In the genomic region with DNA sequence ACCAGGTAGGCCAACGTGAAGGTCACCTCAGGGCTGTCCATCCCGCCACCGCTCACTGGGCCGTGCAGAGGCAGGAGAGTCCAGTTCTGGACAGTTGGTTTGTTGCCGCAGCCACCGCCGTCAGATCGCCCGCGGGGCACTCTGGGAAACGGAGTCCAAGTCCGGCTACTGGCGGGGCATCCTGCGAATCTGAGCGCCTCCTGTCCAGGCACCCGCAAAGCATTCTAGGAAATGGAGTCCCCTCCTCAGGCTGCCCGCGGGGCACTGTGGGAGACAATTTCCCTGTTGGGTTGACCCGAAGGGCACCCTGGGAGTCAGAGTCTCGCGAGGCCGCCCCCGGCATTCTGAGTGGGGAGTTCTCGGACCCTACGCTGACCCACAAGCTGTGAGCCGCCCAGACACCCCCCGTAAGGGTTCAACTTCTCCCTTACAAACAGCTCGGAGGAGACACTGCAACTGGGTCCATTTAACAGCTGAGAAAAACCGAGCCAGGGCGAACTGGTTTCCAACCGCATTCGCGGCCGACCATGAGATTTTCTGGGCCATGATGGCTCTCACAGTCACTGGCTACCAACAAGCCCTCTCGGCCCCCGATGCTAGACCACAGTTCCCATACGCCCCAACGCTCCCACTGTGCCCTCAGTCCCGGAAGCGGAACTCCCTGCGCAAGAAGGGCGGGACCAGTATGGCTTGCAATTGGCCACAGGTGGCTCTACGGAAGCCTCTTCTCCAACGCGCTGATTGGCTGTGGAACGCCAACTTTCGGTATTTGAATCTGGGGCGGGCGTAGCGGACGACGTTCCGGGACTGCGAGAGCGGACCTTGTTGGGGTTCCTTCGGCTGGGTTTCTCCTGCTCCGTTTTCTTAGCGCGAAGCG, we compare ENCODE assay signal across 1 mouse cellular context.
TF ChIP-seq lines count a peak whose summit lies in the region.

TSS of gene Tacc3 (plus strand) at position 342 of the 877 bp plus-strand sequence.
TSS of gene Tmem129 (minus strand) at position 630 of the 877 bp plus-strand sequence.

TF ChIP-seq in CH12.LX, 34 proteins besides CTCF, POLR2A, EP300 and RAD21 (continued from another document):
- TF ChIP-seq POLR2AphosphoS2 (IDR thresholded peaks at IDR 0.05; ENCODE audit: low read depth, low read length) = peak; percentile 79; the same call in 1 of the 2 replicates
- peak; percentile 39; the same call in 1 of the 2 replicates for TF ChIP-seq GABPA (IDR thresholded peaks at IDR 0.05; ENCODE audit: insufficient replicate concordance, low read depth, low read length)
- TF ChIP-seq HCFC1 (IDR thresholded peaks at IDR 0.05; ENCODE audit: low read depth, low read length) = peak; percentile 83
- TF ChIP-seq MXI1 (IDR thresholded peaks at IDR 0.05; ENCODE audit: low read depth, low read length) = peak; percentile 82; the same call in 1 of the 2 replicates
- peak; percentile 62 for TF ChIP-seq NRF1 (IDR thresholded peaks at IDR 0.05; ENCODE audit: low read depth, low read length)
- TF ChIP-seq JUN (IDR thresholded peaks at IDR 0.05; ENCODE audit: insufficient read depth, low read depth, low read length) = no peak
- peak; percentile 98 for TF ChIP-seq CHD2 (IDR thresholded peaks at IDR 0.05; ENCODE audit: low read length)
- TF ChIP-seq E2F4 (IDR thresholded peaks at IDR 0.05; ENCODE audit: insufficient replicate concordance, low read depth, low read length) = peak; percentile 91; the same call in 1 of the 2 replicates
- TF ChIP-seq TBP (conservative IDR thresholded peaks at IDR 0.05; ENCODE audit: low read depth, low read length) = peak; percentile 51
- 0 out of 2 replicates have a peak, but pooled peaks have one; percentile 34 for TF ChIP-seq IRF4 (IDR thresholded peaks at IDR 0.05; ENCODE audit: low read depth, low read length)
- peak; percentile 91; the same call in 1 of the 2 replicates for TF ChIP-seq KAT2A (IDR thresholded peaks at IDR 0.05; ENCODE audit: insufficient replicate concordance, low read length)
- peak; percentile 95 for TF ChIP-seq ELF1 (IDR thresholded peaks at IDR 0.05; ENCODE audit: low read depth, low read length)
- TF ChIP-seq MAFK (IDR thresholded peaks at IDR 0.05; ENCODE audit: insufficient replicate concordance, low read length) = no peak
- TF ChIP-seq CHD1 (IDR thresholded peaks at IDR 0.05; ENCODE audit: low read depth, low read length) = no peak
- TF ChIP-seq UBTF (IDR thresholded peaks at IDR 0.05; ENCODE audit: low read depth, low read length) = no peak; the same call in 1 of the 2 replicates
- TF ChIP-seq MAZ (IDR thresholded peaks at IDR 0.05; ENCODE audit: low read depth, low read length) = peak; percentile 74; the same call in 1 of the 2 replicates
- TF ChIP-seq MEF2A (IDR thresholded peaks at IDR 0.05; ENCODE audit: borderline replicate concordance, low read depth, low read length) = peak; percentile 77
TF ChIP-seq in CH12.LX: peak in this region for 17.
